Mouse (Mus musculus): ENCODE measurements around the gene Med22. TPM values are rescaled to one million over a fixed set of nuclear protein-coding genes. Genes with fewer than 3 reads are reported as not detected.

The Med22 gene
- total and polyA plus RNA-seq, 3 experiments: 79.0 to 90.1 TPM; not detected in 1

DNA sequence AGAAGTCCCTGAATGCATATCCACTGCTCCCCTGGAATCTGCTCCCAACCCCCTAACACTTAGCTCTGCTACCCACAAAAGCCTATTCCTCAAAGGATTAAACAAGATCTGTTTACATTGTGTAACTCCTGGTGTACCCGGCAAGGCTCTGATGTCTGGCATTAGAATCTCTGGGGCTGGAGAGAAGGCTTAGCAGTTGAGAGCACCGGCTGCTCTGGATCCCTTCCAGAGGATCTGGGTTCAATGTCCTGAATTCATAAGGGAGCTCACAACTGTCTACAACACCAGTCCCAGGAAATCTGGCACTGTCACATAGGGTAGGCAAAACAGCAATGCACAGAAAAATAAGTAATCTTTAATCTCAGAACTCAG is 47.0 kb upstream of the Med22 start:
- TF ChIP-seq MYB (IDR thresholded peaks at IDR 0.05; ENCODE audit: low read depth, low read length) (no peak), CHD2 (IDR thresholded peaks at IDR 0.05; ENCODE audit: low read length) (no peak), TBP (IDR thresholded peaks at IDR 0.05; ENCODE audit: low read depth, low read length) (no peak), E2F4 (IDR thresholded peaks at IDR 0.05; ENCODE audit: borderline replicate concordance, low read depth, low read length) (no peak), MYC (IDR thresholded peaks at IDR 0.05; ENCODE audit: low read depth, low read length) (no peak), NELFE (IDR thresholded peaks at IDR 0.05; ENCODE audit: low read depth, low read length) (no peak), MAFK (IDR thresholded peaks at IDR 0.05; ENCODE audit: borderline replicate concordance, low read depth, low read length) (no peak), UBTF (IDR thresholded peaks at IDR 0.05; ENCODE audit: borderline replicate concordance, insufficient read depth, low read depth, low read length) (no peak), CTCF (IDR thresholded peaks at IDR 0.05 in 2 of 3, conservative IDR thresholded peaks at IDR 0.05 in 1 of 3; ENCODE audit: control insufficient read depth in 1 of 3, insufficient read depth in 1 of 3, low read depth in 2 of 3, low read length in 3 of 3, poor library complexity in 1 of 3, severe bottlenecking in 1 of 3) (no peak), RCOR1 (IDR thresholded peaks at IDR 0.05; ENCODE audit: low read depth, low read length) (no peak), SMC3 (IDR thresholded peaks at IDR 0.05; ENCODE audit: low read depth, low read length) (no peak), MAX (IDR thresholded peaks at IDR 0.05; ENCODE audit: low read length) (no peak), POLR2A (IDR thresholded peaks at IDR 0.05; ENCODE audit: control insufficient read depth in 1 of 2, insufficient read depth in 1 of 2, low read depth in 1 of 2, low read length in 2 of 2, poor library complexity in 1 of 2) (no peak), ZMIZ1 (IDR thresholded peaks at IDR 0.05; ENCODE audit: low read depth, low read length) (no peak), NRF1 (IDR thresholded peaks at IDR 0.05; ENCODE audit: insufficient read depth, low read depth, low read length, poor library complexity, severe bottlenecking) (no peak), SIN3A (IDR thresholded peaks at IDR 0.05; ENCODE audit: low read length) (no peak)
- Histone ChIP-seq H3K4me3 (ENCODE audit: control insufficient read depth in 1 of 2, insufficient read depth in 1 of 2, low read depth in 2 of 2, low read length in 2 of 2) (no peak overlapping the region), H3K9ac (ENCODE audit: control insufficient read depth, low read depth, low read length, poor library complexity, severe bottlenecking) (no peak overlapping the region), H3K27ac (ENCODE audit: control insufficient read depth, low read depth, low read length) (no peak overlapping the region), H3K79me2 (ENCODE audit: control insufficient read depth, insufficient read depth, low read length, poor library complexity) (peaks cover 11% of the 10 kb centered on the region), H3K27me3 (ENCODE audit: control insufficient read depth in 1 of 2, insufficient read depth in 2 of 2, low read length in 2 of 2) (no peaks in the 10 kb centered on the region), H3K4me1 (ENCODE audit: control insufficient read depth in 1 of 2, insufficient read depth in 2 of 2, low read length in 2 of 2) (peaks cover 2 to 6% of the 10 kb centered on the region in 2 experiments; a peak in 1 of 4 replicates), H3K9me3 (replicated peaks; ENCODE audit: insufficient read depth, low read length) (no peaks in the 10 kb centered on the region), H3K36me3 (ENCODE audit: control insufficient read depth in 1 of 2, insufficient read depth in 2 of 2, low read length in 2 of 2) (peaks cover 8 to 23% of the 10 kb centered on the region in 2 experiments)
- DNase-seq (ENCODE audit: low read depth, low spot score): no peak

GRCm38 (mm10) chr2:26956811-26957487 is 46.5 kb upstream of the Med22 start:
- TF ChIP-seq GABPA (IDR thresholded peaks at IDR 0.05; ENCODE audit: low read depth, low read length) (no peak), MAX (IDR thresholded peaks at IDR 0.05; ENCODE audit: low read length) (no peak), TCF12 (IDR thresholded peaks at IDR 0.05; ENCODE audit: low read depth, low read length) (no peak), BHLHE40 (IDR thresholded peaks at IDR 0.05; ENCODE audit: borderline replicate concordance, low read depth, low read length) (no peak), ELF1 (IDR thresholded peaks at IDR 0.05; ENCODE audit: low read depth, low read length) (no peak), ZKSCAN1 (IDR thresholded peaks at IDR 0.05; ENCODE audit: low read depth, low read length) (no peak), UBTF (IDR thresholded peaks at IDR 0.05; ENCODE audit: borderline replicate concordance, insufficient read depth, low read depth, low read length) (no peak), TAL1 (IDR thresholded peaks at IDR 0.05; ENCODE audit: low read length) (no peak), MXI1 (IDR thresholded peaks at IDR 0.05; ENCODE audit: low read depth, low read length) (no peak), CTCF (IDR thresholded peaks at IDR 0.05 in 2 of 3, conservative IDR thresholded peaks at IDR 0.05 in 1 of 3; ENCODE audit: control insufficient read depth in 1 of 3, insufficient read depth in 1 of 3, low read depth in 2 of 3, low read length in 3 of 3, poor library complexity in 1 of 3, severe bottlenecking in 1 of 3) (no peak), NELFE (IDR thresholded peaks at IDR 0.05; ENCODE audit: low read depth, low read length) (no peak), JUND (IDR thresholded peaks at IDR 0.05; ENCODE audit: low read depth, low read length) (no peak), HCFC1 (IDR thresholded peaks at IDR 0.05; ENCODE audit: low read depth, low read length) (no peak), MYC (IDR thresholded peaks at IDR 0.05; ENCODE audit: low read depth, low read length) (no peak)

More at GRCm38 (mm10) chr2:26956811-26957487, 46.5 kb upstream of the Med22 start:
- Histone ChIP-seq H3K79me2 (ENCODE audit: control insufficient read depth, insufficient read depth, low read length, poor library complexity) (peaks cover 7% of the 10 kb centered on the region), H3K4me3 (ENCODE audit: control insufficient read depth in 1 of 2, insufficient read depth in 1 of 2, low read depth in 2 of 2, low read length in 2 of 2) (no peak overlapping the region), H3K9me3 (replicated peaks; ENCODE audit: insufficient read depth, low read length) (no peaks in the 10 kb centered on the region), H3K36me3 (ENCODE audit: control insufficient read depth in 1 of 2, insufficient read depth in 2 of 2, low read length in 2 of 2) (peaks cover 5 to 23% of the 10 kb centered on the region in 2 experiments), H3K9ac (ENCODE audit: control insufficient read depth, low read depth, low read length, poor library complexity, severe bottlenecking) (no peak overlapping the region), H3K27me3 (ENCODE audit: control insufficient read depth in 1 of 2, insufficient read depth in 2 of 2, low read length in 2 of 2) (no peaks in the 10 kb centered on the region), H3K27ac (ENCODE audit: control insufficient read depth, low read depth, low read length) (no peak overlapping the region), H3K4me1 (ENCODE audit: control insufficient read depth in 1 of 2, insufficient read depth in 2 of 2, low read length in 2 of 2) (peaks cover 1% of the 10 kb centered on the region in 2 experiments; a peak in 1 of 4 replicates)
- DNase-seq (ENCODE audit: low read depth, low spot score): no peak
